18 mouse cellular contexts compared by ENCODE assay signal in the genomic region with DNA sequence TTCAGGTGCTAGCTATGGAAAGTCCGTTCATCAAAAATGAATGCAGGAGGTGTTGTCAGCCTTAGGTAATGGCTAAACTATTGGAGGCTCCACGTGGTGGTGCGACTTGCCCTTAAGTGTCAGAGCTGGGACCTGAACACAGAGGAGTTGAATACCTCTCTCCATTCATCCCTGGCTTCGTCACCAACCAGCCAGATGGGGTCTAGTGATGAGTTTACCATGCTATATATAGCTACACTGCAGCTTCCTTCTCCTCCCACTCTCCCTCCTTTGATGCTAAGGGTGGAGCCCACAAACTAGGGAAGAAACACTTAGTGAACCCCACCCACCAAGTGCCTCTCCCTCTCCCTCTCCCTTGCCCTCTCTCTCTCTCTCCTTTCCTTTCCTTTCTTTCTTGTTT. TPM values are rescaled to one million over a fixed set of nuclear protein-coding genes. Genes with fewer than 3 reads are reported as not detected.
DNase-seq lines count a peak whose midpoint lies in the region; ATAC-seq and TF ChIP-seq lines count a peak whose summit lies in the region.
"Had no signal": no experiment of that assay in that cellular context is flagged by ENCODE, and none has a peak within 500 bp of the region (broad histone marks: within the 10 kb centered on the region; RNA-seq: fewer than 3 reads in every experiment).

No protein-coding gene starts in this region.

- peaks cover 3% of the 10 kb centered on the region; the same call in 1 of the 2 replicates for H3K4me1 ChIP-seq in lung, postnatal 0 days (ENCODE audit: insufficient read depth, low read depth, low read length)
- peaks cover 17% of the 10 kb centered on the region for H3K4me1 ChIP-seq in brown adipose tissue, adult 24 weeks (ENCODE audit: control insufficient read depth, insufficient read depth, insufficient read length, low read length)
- H3K4me1 ChIP-seq in limb, embryonic 10.5 days: peaks cover 4% of the 10 kb centered on the region
- H3K4me1 ChIP-seq: forebrain, embryonic 10.5 days; hindbrain, embryonic 12.5 days had no signal

- no peak overlapping the region for H3K9ac ChIP-seq in lung, postnatal 0 days (replicated peaks; ENCODE audit: low read depth)
- H3K9ac ChIP-seq: heart, embryonic 13.5 days; hindbrain, embryonic 12.5 days had no signal

- no peak for TF ChIP-seq CTCF in lung, postnatal 0 days (IDR thresholded peaks at IDR 0.05)

- H3K4me3 ChIP-seq in lung, postnatal 0 days (ENCODE audit: low read depth, low read length): no peak overlapping the region
- no peak overlapping the region for H3K4me3 ChIP-seq in brown adipose tissue, adult 24 weeks (ENCODE audit: insufficient read depth, low read depth, low read length)
- no peak overlapping the region for H3K4me3 ChIP-seq in limb, embryonic 10.5 days
- H3K4me3 ChIP-seq: forebrain, embryonic 10.5 days; heart, embryonic 13.5 days; hindbrain, embryonic 12.5 days had no signal

- H3K27me3 ChIP-seq in lung, postnatal 0 days (replicated peaks; ENCODE audit: insufficient read depth, low read length): no peaks in the 10 kb centered on the region
- no peaks in the 10 kb centered on the region for H3K27me3 ChIP-seq in limb, embryonic 10.5 days (ENCODE audit: low read depth, poor library complexity, severe bottlenecking)
- H3K27me3 ChIP-seq: heart, embryonic 13.5 days; hindbrain, embryonic 12.5 days had no signal

- no peak overlapping the region for H3K4me2 ChIP-seq in lung, postnatal 0 days (replicated peaks; ENCODE audit: low read depth, low read length)
- H3K4me2 ChIP-seq: heart, embryonic 13.5 days; hindbrain, embryonic 12.5 days had no signal

- no peak for DNase-seq in lung, postnatal 0 days (ENCODE audit: low spot score)
- DNase-seq in lung, postnatal 4 days: no peak
- no peak for DNase-seq in limb, embryonic 10.5 days (ENCODE audit: low spot score)
- no peak for DNase-seq in urinary bladder, adult 2 months (ENCODE audit: low spot score)
- DNase-seq: adrenal gland, postnatal 36 days; cerebellum, adult 9-10 months; kidney, adult 18-20 months had no signal

- ATAC-seq in lung, postnatal 0 days: 0 out of 2 replicates have a peak, but pooled peaks have one; percentile 6
- ATAC-seq in megakaryocyte, adult 5-6 weeks (ENCODE audit: poor library complexity, severe bottlenecking): peak; percentile 77
- no peak for ATAC-seq in cerebellum, adult (ENCODE audit: insufficient number of reproducible peaks, low FRiP score, low TSS enrichment)

- TF ChIP-seq EP300 in lung, postnatal 0 days (IDR thresholded peaks at IDR 0.05): peak; percentile 23; the same call in 1 of the 2 replicates

- H3K9me3 ChIP-seq in lung, postnatal 0 days (ENCODE audit: low read length): no peaks in the 10 kb centered on the region
- H3K9me3 ChIP-seq in limb, embryonic 10.5 days (replicated peaks): no peaks in the 10 kb centered on the region
- H3K9me3 ChIP-seq: forebrain, embryonic 10.5 days; heart, embryonic 13.5 days; hindbrain, embryonic 12.5 days had no signal

- 66% methylated on average over 4 of the region's 4 CpGs for WGBS in lung, postnatal 0 days
- WGBS in limb, embryonic 10.5 days: 76% methylated on average over 4 of the region's 4 CpGs

- no peaks in the 10 kb centered on the region for H3K36me3 ChIP-seq in lung, postnatal 0 days (ENCODE audit: insufficient read depth, low read length)
- no peaks in the 10 kb centered on the region for H3K36me3 ChIP-seq in limb, embryonic 10.5 days
- H3K36me3 ChIP-seq: forebrain, embryonic 10.5 days; heart, embryonic 13.5 days; hindbrain, embryonic 12.5 days had no signal

- no peak overlapping the region for H3K27ac ChIP-seq in lung, postnatal 0 days (ENCODE audit: low read length)
- peak overlapping the region; percentile 60; the same call in 1 of the 2 replicates for H3K27ac ChIP-seq in brown adipose tissue, adult 24 weeks (replicated peaks; ENCODE audit: low read depth, low read length)
- no peak overlapping the region for H3K27ac ChIP-seq in limb, embryonic 10.5 days
- H3K27ac ChIP-seq: forebrain, embryonic 10.5 days; heart, embryonic 13.5 days; hindbrain, embryonic 12.5 days had no signal

RNA-seq across cellular contexts. Expression of gene Scgb1a1, which starts 43.5 kb away (rescaled TPM):
- polyA plus RNA-seq in lung, postnatal 0 days (2015; fragmentation: Nextera tagmentation; extraction: Ambion mirVana): 26,192 and 26,425 TPM in 2 replicates
- not detected in 2 replicates for polyA plus RNA-seq in brown adipose tissue, adult 24 weeks (2012; ENCODE audit: insufficient read depth, insufficient read length, missing spikeins)
- 0.82 and 1.5 TPM in 2 replicates for total RNA-seq in megakaryocyte, adult 5-6 weeks (2015)
- total RNA-seq in megakaryocyte, adult 5-6 weeks (2017): 1.6 TPM in 1 of 2 replicates, not detected in the other
- polyA plus RNA-seq in limb, embryonic 10.5 days (2016; fragmentation: Nextera tagmentation; extraction: Ambion mirVana): not detected in 2 replicates
- 0.23 TPM in 1 of 2 replicates, not detected in the other for polyA plus RNA-seq in urinary bladder, adult 2 months (2012; rRNA removed)
- total RNA-seq: adrenal gland, postnatal 36 days; left cerebral cortex, adult 8-10 months; liver, adult 2 months had no signal
- polyA plus RNA-seq: C2C12; embryonic facial prominence, embryonic 11.5 days; forebrain, embryonic 10.5 days; heart, embryonic 13.5 days; hindbrain, embryonic 12.5 days; stomach, embryonic 14.5 days had no signal

RNA-seq across cellular contexts. Expression of gene Ahnak, which starts 55.2 kb away (rescaled TPM):
- polyA plus RNA-seq in lung, postnatal 0 days (2015; fragmentation: Nextera tagmentation; extraction: Ambion mirVana): 151 and 163 TPM in 2 replicates
- 133 and 177 TPM in 2 replicates for polyA plus RNA-seq in brown adipose tissue, adult 24 weeks (2012; ENCODE audit: insufficient read depth, insufficient read length, missing spikeins)
- 372 and 397 TPM in 2 replicates for total RNA-seq in megakaryocyte, adult 5-6 weeks (2015)
- 659 and 727 TPM in 2 replicates for total RNA-seq in megakaryocyte, adult 5-6 weeks (2017)
- 5.3 and 8.9 TPM in 2 replicates for polyA plus RNA-seq in limb, embryonic 10.5 days (2016; fragmentation: Nextera tagmentation; extraction: Ambion mirVana)
- polyA plus RNA-seq in urinary bladder, adult 2 months (2012; rRNA removed): 126 and 168 TPM in 2 replicates

Comparison
In these comparisons a context has a peak if more than half of its experiments do, and no peak if none do; other contexts are left out.
1. RNA of gene Scgb1a1, which starts 43.5 kb away (polyA plus RNA-seq): 26,192 to 26,425 TPM in lung, postnatal 0 days; 0.23 TPM in urinary bladder, adult 2 months, not detected in brown adipose tissue, adult 24 weeks and not detected in limb, embryonic 10.5 days; every median in the first group is over 1,000 times any median in the second.
2. RNA of gene Ahnak, which starts 55.2 kb away (polyA plus RNA-seq): 133 to 177 TPM in brown adipose tissue, adult 24 weeks, 151 to 163 TPM in lung, postnatal 0 days and 126 to 168 TPM in urinary bladder, adult 2 months; 5.3 to 8.9 TPM in limb, embryonic 10.5 days; every median in the first group is over 10 times any median in the second.